Mouse (Mus musculus): ENCODE measurements around the gene Adam33.
"Not testable (repeated sequence)": the region's sequence is repeated elsewhere in the genome, so short reads cannot be mapped to it uniquely, and the experiment has no call there.

Gene Adam33

DNA sequence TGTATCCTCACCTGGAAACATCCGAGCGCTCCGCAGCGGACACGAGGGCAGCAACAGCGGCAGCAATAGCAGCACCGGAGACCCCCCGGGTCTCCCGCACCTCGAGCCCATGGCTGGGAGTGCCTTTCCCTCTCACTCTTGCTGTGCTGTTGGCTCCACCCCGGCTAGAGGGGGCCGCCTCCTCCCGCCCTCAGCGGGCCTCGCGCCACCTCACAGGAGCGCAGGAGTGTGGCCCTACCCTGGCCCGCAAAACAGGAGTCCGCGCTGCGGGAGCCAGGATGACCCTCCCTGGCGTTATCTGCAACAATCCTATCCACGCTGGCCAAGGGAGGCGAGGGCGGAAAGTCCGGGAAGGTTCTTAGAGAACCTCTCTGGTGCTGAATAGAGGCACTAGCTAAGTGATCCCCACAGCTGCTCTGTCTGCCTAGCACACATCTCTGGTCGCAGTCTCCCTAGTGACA is at the start of gene Adam33:
TSS of gene Adam33 (minus strand) at position 411 of the 461 bp plus-strand sequence.
- DNase-seq = no peak

DNA sequence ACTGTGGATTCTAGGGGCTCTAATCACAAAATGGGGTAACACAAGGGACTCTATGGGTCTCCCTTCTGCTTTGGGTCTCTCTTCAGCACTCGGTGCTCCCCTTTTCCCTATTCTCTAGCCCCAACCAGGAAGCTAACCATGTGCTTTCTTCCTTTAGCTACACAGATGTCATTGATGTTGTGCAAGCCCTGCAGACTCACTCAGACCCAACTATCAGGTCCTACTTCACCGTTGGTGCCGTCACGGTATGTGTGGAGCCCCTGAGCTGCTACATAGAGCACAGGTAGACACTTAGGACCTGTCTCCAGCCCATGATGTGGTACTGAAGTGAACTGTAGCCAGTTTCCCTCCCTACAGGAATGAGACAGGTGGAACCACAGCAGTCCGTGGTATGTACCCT is 42.4 kb upstream of the Adam33 start:
- no peak for DNase-seq

DNA sequence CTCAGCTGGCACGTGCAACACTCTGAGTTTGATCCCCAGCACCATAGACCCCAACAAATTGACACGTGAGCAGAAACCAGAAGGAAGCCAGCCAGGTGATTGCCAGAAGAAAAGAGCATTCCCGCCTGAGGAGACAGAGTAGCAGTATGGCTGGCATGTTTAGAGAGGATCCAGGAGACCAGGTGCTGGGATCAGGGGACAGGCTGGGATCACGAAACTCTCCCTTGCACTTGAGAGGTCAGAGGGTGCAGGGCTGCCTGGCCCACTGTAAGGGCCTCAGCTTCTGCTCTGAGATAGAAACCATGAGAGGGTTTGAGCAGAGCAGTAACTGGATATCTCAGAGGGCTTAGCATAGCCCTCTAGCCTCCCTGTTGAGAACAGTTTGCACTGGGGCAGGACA is 41.4 kb upstream of the Adam33 start:
- DNase-seq = not testable (repeated sequence)

DNA sequence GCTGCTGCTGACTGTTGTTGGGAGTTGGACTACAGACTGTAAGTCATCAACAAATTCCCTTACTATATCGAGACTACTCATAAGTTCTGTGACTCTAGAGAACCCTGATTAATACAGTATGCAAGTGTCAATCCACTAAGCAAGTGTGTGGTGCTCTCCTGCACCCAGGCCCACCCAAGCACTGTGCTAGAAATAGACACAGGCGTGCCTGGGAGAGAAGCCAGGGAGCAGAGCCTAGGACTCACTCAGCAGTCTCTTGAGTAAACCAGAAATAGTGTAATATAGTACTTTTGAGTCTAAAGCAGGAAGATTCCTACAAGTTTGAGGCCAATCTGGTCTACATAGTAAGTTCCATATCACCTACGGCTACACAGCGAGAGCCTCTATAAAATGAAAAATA is 40.4 kb upstream of the Adam33 start:
- DNase-seq = no peak

DNA sequence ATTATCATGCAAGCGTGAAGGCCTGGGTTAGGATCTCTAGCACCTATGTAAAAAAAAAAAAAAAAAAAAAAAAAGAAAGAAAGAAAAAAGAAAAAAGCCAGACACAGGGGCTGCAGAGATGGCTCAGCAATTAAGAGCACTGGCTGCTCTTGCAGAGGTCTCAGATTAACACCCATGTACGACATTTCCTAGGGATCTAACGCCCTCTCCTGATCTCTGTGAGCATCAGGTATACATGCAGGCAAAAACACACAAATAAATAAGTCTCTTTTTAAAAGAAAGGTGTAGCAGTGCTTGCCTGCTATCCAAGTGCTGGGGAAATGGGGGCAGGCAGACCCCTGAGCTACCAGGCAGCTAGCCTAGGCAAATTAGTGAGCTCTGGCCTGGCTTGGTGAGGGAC is 37.9 kb upstream of the Adam33 start:
- DNase-seq = no peak

DNA sequence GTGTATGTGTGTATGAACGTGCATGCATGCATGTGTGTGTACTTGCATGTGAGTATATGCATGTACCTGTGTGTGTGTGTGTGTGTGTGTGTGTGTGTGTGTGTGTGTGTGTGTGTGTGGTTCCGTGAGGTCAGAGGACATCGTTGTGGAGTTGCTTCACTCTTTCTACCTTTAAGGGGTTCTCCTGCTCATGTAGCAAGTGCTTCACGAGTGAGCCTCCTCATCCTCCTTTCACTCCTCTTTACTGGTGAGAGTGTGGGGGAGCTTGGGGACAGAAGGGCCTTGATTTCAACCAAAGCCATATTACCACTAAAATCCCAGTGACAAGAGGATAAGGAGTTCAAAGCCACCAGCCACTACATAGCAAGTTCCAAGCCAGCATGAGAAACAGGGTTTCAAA is 33.5 kb upstream of the Adam33 start:
- no peak for DNase-seq

DNA sequence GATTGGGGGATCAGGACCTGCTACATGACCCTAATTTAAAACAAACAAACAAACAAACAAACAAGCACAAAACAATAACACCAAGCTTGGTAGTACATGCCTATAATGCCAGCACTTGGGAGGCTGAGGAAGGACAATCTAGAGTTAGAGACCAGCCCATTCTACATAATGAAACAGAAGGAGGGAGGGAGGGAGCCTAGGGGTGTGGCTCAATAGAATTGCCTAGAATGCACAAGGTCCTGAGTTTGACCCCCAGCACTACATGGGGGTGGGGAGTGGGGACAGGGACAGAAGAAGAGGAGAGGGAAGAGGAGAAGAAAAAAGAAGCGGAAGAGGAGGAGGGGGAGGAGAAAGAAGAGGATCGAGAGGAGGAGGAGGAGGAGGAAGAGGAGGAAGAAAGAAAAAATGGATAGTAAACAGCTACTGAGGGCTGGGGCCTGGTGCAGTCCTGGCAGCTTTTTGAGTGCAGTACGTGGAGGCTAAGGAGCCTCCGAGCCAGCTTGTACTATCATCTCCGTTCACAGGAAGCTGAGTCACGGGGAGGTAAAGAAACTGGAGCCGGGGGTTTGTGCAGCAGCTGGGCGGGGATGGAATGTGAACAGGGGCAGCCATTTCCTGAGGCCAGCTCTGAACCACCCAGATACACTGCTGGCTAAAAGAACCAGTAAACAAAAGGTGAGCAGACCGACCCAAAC is 32.6 kb upstream of the Adam33 start:
- DNase-seq = no peak

DNA sequence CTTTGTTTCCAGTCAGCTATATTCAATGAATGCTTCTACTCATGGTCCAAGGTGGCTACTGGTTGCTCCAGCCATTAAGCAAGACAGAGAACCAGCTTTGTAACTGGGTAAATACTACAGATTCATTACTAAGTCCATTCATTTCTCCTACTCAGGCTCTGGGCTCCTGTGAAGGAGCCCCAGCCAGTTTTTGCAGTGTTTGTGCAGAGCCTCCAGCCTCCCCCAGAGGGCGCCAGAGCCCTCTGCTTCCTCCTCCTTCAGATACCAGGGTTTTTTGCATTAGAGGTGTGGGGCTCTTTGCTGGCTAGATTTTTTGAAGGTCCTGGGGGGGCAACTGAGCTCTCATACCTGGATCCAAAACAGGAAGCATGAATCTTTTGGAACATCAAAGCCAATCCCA is 31.2 kb upstream of the Adam33 start:
- peak; percentile 72 to 75 for DNase-seq

DNA sequence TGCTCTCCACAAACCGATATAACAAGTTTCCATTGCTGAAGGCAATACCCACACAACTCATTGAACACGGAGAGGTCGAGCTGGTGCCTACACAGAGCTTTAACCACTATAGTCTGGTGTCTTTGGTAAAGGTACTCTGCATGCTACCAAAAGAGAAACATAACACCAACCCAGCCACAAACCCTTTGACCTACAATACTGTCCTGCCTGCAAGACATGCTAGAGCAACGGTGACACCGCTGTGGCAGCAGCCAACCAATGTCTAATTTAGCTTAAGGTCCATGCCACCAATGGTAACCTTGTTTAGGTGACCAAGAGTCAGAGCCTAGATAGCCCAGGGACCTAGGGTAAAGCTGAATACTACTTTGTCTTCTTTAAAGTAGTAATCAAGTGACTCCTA is 30.0 kb upstream of the Adam33 start:
- no peak for DNase-seq

DNA sequence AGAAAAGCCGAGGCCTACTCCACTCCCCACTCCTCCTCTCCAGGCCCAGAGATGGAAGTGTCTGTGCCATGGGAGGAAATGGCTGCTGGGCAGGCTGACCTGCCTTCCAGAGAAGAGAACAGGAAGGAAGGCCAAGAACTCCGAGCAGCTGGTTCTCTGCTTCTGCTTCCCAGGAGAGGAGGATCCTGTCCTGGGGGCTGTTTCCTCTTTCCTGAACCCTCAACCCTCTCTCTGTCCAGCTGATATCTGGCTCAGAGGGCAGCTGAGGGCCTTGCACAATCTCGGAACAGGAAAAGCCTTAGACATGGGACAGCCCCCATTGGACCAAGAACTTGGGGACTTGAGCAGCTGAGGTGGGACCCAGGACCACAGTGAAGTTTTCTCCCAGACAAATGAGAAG is 27.2 kb upstream of the Adam33 start:
- DNase-seq = no peak

DNA sequence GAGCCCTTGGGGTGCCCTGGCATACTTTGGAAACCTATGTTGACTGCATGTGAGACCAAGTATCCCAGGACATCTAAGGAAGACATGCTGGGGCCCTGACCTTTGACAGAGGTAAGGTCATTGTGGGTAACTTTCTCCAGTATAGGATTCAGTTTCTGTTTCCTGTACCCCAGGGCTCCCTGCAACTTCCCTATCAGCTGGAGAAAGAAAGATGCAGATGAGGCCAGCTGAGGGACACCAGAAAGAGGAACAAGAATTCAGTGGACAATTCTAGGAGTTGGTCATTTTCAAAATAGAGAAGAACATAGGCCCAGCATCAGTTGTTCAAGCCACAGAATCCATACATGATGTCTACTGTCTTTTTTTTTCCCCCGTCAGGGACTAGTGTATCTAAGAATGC is 26.0 kb upstream of the Adam33 start:
- no peak for DNase-seq

DNA sequence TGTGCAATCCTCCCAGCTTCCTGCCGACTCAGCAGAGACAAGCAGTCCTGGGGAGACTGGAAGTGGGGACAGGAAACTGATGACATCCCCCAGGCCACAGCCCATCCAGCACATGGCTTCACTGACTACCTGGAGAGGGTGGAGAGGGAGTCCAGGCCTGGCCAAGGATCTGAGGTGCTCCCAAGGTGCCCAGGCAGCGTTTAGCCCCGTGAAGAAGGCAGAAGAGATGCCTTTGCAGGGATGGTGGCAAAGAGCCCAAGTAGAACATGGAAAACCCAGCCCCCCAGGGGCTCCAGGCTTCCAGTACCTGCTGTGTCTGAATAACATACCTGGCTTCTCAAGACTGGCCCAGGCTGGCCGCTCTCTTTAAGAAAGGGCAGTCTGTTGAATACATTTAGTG is 25.0 kb upstream of the Adam33 start:
- no peak for DNase-seq

DNA sequence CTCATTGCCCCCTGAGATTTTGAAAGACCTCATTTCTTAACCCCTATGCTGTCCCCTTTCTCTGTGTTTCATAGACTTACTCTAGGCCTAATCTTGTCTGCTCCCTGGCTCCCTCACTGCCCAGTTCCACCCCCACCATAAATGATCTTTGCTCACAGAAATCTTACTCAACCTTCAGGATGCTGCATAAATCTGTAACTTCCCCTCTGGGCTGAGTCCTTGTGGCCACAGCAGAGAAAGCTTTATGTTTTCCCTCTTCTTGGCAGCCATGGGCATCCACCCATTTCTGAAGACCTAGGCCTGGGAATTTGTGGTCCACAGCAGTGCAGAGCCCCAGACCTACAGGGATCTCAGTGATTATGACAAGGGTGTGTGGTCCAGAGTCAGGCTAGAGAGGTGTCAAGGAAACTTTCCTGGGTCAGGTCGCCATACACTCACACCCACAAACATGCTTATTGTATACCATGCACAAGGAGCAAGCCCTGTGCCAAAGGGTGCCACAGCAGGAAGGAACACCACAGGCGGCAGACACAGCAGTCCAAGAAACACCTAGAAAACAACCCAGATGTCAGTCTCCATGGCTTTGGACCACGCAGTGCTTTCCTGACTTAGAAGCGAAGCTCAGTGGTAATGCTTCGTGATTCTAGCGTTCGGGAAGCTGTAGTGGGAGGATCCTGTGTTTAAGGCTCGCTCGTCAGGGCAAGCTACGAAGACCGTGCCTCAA is 23.2 kb upstream of the Adam33 start, which contains the start of gene Siglec1:
TSS of gene Siglec1 (minus strand) at position 99 of the 724 bp plus-strand sequence.
- DNase-seq = no peak

DNA sequence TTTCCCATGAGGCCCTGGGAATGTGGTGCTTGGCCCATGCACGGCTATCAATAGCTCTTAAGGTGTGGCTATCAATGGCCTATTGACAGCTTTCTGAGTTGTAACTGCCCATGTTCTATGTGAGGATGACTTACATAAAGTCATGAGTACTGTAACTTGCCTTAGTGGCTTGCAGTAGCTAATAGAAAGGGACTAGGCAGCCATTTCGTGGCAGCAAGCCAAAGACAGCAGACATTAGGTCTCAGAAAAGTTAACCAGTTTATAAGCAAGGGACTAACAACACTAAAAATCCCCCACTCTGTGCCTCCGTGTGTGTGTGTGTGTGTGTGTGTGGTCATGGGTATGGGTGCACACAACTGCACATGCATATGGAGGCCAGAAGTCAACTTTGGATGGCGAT is 20.6 kb upstream of the Adam33 start:
- no peak for DNase-seq

DNA sequence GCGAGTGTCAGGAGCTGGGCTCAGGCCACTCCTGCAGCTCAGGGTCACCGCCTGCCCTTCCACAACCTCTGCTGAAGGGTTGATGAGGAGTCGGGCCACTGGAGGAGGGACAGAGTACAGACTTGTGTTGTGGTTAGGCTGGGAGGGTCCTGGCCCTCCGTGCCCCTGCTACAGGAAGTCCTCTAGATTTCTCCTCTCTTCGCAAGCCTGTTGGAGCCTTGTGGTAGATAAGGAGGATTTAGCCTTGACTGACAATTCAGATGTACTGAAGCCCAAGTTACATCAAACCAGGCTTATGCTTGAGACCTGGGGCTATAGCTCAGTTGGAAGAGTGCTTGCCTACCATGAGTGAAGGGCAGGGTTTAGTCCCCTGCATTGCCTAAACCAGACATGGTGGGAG is 16.9 kb upstream of the Adam33 start:
- no peak for DNase-seq

DNA sequence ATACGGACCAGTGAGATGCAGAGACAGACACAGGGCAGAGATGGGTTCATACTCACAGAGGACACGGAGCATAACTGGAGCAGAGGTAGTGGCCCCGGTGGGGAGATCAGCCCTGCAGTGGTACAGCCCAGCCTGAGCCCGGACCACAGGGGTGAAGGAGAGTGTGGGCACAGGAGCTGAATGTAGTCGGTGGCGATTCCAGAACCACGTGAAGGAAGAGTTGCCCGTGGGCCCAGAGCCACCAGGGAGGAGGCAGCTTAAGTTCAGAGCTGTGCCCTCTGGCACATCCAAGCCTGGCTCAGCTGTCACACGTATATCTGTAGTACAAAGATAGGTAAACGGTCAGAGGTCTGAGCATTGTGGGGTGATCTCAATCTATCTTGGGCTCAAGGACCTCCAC is 8.9 kb upstream of the Adam33 start:
- DNase-seq = no peak

DNA sequence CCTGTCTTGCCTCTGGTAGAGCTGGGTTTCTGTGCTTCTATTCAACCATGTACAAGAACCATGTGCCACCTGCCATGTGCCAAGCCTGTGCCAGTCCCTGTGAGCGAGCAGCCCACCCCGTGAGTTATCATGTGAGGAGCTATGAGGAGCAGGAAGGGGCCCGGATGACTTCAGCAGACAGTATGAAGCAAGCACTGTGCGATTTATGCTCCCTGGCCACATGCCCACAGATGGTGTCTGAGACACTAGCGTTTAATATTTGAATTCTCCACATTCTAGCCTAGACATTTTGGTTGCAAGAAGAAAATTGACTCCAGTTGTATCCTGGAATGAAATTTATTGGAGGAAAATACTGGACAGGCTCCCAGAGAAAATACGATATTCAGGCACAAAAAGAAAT is 3.9 kb upstream of the Adam33 start:
- no peak for DNase-seq

DNA sequence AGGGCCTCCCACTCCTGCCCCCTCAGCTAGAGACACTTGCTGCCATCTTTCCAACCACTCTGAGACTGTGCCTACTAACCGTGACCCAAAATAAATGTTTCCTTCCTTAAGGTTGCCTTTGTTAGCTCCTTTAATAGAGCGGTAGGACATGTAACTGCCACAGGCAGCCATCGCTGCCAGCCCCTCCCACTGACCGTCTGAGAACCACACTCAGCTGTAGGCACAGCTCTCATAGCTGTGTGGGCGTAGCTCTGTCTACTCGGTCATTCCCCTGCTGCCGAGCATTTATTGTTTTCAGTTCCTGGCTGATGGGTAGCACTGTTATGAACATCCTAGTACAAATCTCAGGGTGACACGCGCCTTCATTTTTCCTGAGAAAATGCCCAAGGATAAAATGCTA is 2.7 kb upstream of the Adam33 start:
- DNase-seq = no peak

DNA sequence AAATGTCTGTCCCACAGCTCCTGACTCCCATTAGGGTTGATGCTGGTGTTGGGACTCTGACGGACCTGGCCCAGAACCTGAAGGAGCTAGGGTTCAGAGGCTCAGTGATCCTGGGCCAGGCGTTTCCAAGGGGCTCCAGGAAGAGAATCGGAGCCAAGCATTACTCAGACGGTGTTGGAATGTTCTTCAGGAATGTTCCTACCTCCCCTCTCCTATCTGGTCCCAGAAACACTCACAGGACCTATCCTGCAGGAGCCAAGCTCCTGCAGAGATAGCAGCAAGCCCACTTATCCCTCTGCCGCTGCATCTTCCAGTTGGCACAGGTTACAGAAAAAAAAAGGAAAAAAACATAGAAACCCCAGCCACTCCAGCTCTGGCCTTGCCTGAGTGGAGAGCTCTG is 2.0 kb downstream of the Adam33 start:
- DNase-seq = no peak

DNA sequence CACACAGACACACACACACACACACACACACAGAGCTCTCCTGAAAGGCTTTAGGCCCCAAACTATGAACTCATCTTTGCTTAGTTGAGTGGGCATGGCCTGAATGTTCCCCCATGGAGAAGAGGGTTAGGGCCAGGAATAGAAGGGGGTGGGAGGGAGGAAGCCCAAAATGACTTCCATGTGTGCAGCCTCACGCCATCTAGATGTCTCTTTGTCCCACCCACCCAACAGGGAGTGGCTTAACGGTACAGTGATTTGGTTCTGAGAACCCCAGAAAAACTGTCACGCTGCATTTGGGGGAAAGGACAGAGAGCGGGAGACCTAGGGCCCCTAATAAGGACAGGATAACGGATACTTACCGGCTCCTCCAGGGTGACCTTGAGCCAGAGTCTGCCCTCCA is 2.8 kb downstream of the Adam33 start:
- no peak for DNase-seq

DNA sequence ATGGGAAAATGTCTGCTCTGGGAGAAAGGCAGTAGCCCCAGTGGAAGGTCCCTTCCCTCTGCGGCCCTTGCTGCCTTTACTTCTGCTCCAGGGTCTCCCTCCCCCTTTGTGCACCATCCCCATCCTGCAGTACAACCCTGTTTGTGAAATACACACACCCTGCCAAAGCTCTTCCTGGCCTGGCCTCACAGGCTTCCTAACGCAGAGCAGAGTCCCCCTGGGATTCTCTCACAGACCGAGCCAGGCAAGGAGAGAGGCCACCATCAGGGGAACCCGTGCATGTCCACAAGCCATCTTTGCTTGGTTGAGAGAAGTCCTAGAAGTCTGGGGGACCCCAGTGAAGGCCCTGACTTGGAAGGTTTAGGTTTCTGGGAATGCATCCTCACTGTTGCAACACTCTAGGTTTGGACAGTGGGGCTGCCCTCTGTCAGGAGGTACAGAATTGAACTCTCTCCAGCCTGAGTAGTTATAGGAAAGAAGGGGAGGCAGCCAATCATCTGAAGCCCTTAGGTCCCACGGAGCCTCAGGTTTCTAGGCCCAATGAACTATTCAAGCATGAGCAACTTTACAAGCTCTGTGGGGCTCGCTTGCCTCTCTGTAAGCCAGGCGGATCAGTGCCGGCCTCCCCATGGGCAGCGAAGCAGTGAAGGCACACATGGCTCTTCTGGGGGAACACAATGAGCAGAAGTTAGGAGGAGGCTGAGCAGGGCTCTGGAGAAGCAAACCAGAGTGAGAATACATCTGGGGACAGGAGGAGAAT is 3.7 kb downstream of the Adam33 start:
- DNase-seq = no peak

DNA sequence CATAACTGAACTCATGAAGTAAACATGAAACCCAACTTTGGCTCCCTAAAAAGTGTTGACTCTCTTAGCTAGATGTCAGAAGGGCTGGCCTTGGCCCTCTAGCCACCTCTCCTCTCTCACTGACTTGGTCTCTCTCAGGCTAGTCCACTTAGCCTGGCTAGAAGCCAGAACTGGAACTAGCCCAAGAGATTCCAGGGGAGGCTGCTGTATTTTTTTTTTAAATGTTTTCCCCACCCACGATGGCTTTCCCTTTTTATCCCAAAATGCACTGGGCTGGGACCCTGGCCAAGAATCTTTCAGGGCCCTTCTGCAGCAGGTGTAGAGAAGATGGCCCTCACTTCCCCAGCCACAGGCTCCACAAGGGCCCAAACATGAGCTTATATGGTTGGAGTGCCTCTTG is 4.2 kb downstream of the Adam33 start:
- DNase-seq = no peak

DNA sequence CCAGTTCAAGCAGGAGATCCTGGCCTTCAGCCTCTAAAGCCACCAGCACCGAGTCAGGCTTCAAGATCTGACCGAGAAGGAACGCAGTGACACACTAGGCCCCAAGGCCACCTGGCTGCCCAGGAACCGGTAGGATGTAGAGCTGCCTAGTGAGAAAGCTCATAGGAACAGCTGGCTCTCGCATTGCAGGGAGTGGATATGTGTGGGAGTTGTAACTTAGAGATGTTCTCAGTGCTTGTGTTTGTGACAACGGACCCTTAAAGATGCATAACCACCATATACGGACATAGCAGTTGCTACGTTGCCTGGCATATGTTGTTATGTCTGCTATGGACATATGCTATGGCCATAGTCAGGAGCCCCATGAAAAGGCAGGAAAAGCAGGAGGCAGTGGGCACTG is 4.9 kb downstream of the Adam33 start:
- DNase-seq = no peak

DNA sequence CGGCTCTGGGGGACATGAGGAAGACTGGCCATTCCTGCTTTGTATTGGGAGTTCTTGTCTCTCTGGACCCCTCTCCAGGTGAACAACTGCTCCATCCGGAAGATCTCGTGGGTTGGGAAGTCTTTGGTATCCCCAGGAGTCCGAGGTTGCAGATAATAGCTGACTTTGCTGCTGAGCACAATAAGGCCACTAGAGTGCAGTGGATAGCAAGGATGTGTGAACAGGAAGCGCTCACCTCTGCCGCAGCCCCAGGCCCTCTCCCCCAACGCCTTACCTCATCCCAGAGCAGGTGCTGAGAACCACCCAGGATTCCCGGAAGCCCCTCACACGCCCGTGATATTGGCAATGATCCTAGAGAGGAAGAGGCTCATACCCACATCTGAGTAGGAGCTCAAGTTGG is 7.4 kb downstream of the Adam33 start:
- DNase-seq = no peak
